Mouse (Mus musculus) hindbrain, embryonic 13.5 days (tissue): Measurements from ENCODE around the gene Sept4. TPM values are rescaled to one million over a fixed set of nuclear protein-coding genes. Genes with fewer than 3 reads are reported as not detected.

Experiments
- ATAC-seq: fragments of 200-750 bp; cut with Nextera tagmentation; 2 replicates; pipeline ENCODE4 v1.8.0; 2017; ENCODE audit warnings: moderate TSS enrichment; ENCODE audit not compliant: low FRiP score
- H3K27ac ChIP-seq: fragments of 300-500 bp; sonication (generic); 2 replicates; pipeline ENCODE4 v1.5.1; 2015; ENCODE audit warnings: inconsistent platforms, mild to moderate bottlenecking, moderate library complexity
- H3K27me3 ChIP-seq: fragments of 300-500 bp; sonication (generic); 2 replicates; pipeline ENCODE4 v1.6.1; 2015; ENCODE audit warnings: mild to moderate bottlenecking, inconsistent platforms
- H3K36me3 ChIP-seq: fragments of 300-500 bp; sonication (generic); 2 replicates; pipeline ENCODE4 v1.6.1; 2015; ENCODE audit warnings: mild to moderate bottlenecking, inconsistent platforms
- H3K4me1 ChIP-seq: fragments of 300-500 bp; sonication (generic); replicated peaks from 2 replicates; pipeline ENCODE4 v1.6.1; 2015; ENCODE audit warnings: inconsistent platforms
- H3K4me2 ChIP-seq: fragments of 300-500 bp; sonication (generic); 2 replicates; pipeline ENCODE4 v1.6.1; 2015; ENCODE audit warnings: inconsistent platforms, mild to moderate bottlenecking, moderate library complexity
- H3K4me3 ChIP-seq: fragments of 300-500 bp; sonication (generic); 2 replicates; pipeline ENCODE4 v1.5.1; 2015; ENCODE audit warnings: mild to moderate bottlenecking, inconsistent platforms
- H3K9ac ChIP-seq: fragments of 300-500 bp; sonication (generic); 2 replicates; pipeline ENCODE4 v1.6.1; 2015; ENCODE audit warnings: mild to moderate bottlenecking, inconsistent platforms
- H3K9me3 ChIP-seq: fragments of 300-500 bp; sonication (generic); 2 replicates; pipeline ENCODE4 v1.6.1; 2016; ENCODE audit warnings: inconsistent platforms
- WGBS: fragments of 180-500 bp; shearing (Covaris S2); methylation state at CpG from one replicate; pipeline ENCODE4 v1.1.7; 2015; 5-methylcytosine and 5-hydroxymethylcytosine counted together
- polyA plus RNA-seq: library from polyadenylated mRNA; unstranded; fragments of >200 nt; fragmentation: Nextera tagmentation; extraction: Ambion mirVana; gene quantifications from 2 replicates; pipeline ENCODE4 v1.2.1, GENCODE M21; 2015

The Sept4 gene
- polyA plus RNA-seq, 1 experiment from 2014 or later: 22.4 TPM

DNA sequence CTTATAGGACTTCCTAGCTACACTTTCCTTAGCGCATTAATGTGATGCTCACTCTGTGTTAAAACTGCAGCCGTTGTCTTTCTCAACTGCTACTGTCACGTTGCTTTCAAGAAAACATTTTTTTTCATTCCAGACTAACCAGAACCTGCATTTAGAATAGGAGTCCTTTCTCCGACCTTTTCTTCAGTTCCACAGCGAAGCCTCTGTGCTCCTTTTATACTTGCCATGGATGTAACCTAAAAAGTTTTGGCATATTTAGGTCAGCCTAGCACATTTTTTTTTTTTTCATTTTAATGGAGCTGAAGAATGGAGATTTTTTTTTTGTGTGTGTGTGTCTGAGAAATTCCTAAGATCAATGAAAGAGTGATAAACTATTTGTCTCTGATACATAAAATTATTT, 46.8 kb downstream of the Sept4 start:
- Histone ChIP-seq H3K9ac (no peak overlapping the region), H3K27me3 (no peaks in the 10 kb centered on the region), H3K9me3 (0 out of 2 replicates have a peak, but pooled peaks cover 5% of the 10 kb centered on the region), H3K4me2 (no peak overlapping the region), H3K4me1 (no peaks in the 10 kb centered on the region), H3K36me3 (peaks cover 89% of the 10 kb centered on the region), H3K4me3 (no peak overlapping the region), H3K27ac (no peak overlapping the region)
- 92% methylated on average over 5 of the region's 5 CpGs for WGBS
- no peak for ATAC-seq

DNA sequence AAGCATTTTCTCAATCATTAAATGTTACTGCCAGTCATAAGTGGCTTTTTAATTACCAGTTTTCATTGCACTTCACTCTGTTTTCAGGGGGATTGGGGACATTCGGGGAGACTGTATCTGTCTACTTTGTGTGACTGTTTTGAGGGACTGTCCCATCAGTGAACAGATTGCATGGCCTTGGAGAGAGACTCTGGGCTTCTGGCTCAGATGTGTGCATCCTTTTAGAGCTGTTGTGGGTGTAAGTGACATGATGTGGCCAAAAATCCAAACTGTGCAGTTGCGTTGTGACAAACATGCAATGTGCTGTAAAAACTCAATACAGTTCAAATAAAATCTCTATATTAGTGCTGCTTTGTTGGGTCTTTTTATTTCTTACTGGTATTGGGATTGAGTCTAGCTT, 47.2 kb downstream of the Sept4 start:
- H3K27ac ChIP-seq: no peak overlapping the region
- whole genome bisulfite sequencing: 98% methylated on average over 2 of the region's 2 CpGs
- no peak overlapping the region for H3K4me2 ChIP-seq
- no peak overlapping the region for H3K4me3 ChIP-seq
- no peak for ATAC-seq
- peaks cover 85% of the 10 kb centered on the region for H3K36me3 ChIP-seq
- H3K9me3 ChIP-seq: 0 out of 2 replicates have a peak, but pooled peaks cover 5% of the 10 kb centered on the region
- H3K27me3 ChIP-seq: no peaks in the 10 kb centered on the region
- H3K4me1 ChIP-seq: no peaks in the 10 kb centered on the region
- no peak overlapping the region for H3K9ac ChIP-seq

DNA sequence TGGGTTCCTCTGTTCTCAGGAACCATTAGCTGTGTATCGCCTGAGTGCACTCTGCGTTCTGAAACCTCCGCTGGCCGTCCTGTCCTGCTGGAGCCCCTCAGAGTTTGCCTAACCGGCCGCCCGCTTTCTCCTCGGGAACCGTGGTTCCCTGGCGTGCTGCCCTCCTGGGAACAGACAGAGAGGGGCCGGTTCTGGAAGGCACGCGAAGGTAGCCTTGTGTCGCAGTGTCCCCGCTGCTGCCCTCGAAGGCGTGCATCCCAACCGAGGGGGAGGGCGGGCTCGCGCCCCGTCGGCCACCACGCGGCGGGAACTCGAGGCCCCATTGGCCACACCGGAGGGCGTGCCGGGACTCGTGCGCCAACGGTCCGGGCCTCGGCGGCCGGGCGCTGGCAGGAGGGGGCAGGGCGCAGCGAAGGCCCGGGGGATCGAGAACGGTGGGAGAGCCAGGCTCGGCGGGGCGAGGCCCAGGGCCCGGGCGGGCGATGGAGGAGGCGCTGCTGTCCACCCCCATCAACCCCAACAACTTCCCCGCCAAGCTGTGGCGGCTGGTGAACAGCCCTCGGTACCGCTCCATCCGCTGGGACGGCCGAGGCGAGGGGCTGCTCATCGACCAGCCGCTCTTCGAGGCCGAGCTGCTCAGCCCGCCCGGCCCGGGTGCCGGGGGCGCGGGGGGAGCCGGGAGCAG, 48.2 kb downstream of the Sept4 start, which contains the start of gene Hsf5:
Gene Hsf5, plus strand, starts transcription at position 375 of the 685 bp plus-strand sequence.
- WGBS: 88% methylated on average over 68 of the region's 69 CpGs
- H3K27me3 ChIP-seq: no peaks in the 10 kb centered on the region
- ATAC-seq: no peak
- no peaks in the 10 kb centered on the region for H3K4me1 ChIP-seq
- no peak within 1 kb of the TSS for H3K27ac ChIP-seq
- no peak within 1 kb of the TSS for H3K4me2 ChIP-seq
- 0 out of 2 replicates have a peak, but pooled peaks cover 5% of the 10 kb centered on the region for H3K9me3 ChIP-seq
- H3K4me3 ChIP-seq: no peak within 1 kb of the TSS
- H3K9ac ChIP-seq: no peak within 1 kb of the TSS
- H3K36me3 ChIP-seq: peaks cover 79% of the 10 kb centered on the region

DNA sequence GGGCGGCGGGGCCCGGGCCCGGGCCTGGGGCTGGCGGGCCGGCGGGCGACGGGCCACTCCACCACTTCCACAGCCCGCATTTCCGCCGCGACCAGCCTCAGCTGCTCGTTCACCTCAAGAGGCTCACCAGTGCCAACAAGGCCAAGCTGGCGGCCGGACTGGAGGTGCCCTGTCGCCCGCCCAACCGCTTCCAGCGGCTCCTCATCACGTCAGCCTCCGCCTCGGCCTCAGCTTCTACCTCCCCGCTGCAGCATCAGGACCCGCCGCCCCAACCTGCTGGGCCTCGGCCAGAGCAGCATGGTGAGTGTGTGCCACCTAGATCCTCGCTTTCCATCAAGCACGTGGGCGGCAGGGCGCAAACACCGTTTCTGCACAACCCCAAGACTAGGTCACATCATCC, 48.9 kb downstream of the Sept4 start:
- WGBS: 95% methylated on average over 28 of the region's 32 CpGs
- Histone ChIP-seq H3K4me2 (no peak overlapping the region), H3K27me3 (no peaks in the 10 kb centered on the region), H3K9me3 (0 out of 2 replicates have a peak, but pooled peaks cover 5% of the 10 kb centered on the region), H3K27ac (no peak overlapping the region), H3K9ac (no peak overlapping the region), H3K4me3 (no peak overlapping the region), H3K36me3 (peaks cover 79% of the 10 kb centered on the region), H3K4me1 (no peaks in the 10 kb centered on the region)
- no peak for ATAC-seq

DNA sequence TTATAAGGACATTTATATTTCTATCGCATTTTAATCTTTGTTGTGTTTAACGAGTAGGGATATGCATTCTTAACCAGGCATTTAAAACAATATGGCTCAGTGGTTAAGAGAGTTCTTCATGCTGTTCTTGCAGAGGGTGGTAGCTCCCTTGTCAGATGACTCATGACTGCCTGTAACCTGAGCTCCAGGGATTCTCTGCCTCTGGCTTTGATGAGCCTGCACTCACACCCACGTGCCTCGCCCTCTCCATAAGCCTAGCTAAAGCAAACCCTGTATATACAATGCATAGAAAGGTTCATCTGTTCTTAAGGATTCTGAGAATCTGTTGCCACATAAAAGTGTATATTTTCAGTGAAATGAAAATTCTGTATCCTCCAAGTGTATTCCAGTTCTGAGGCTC, 54.5 kb downstream of the Sept4 start:
- H3K9me3 ChIP-seq: no peaks in the 10 kb centered on the region
- H3K4me2 ChIP-seq: no peak overlapping the region
- no peaks in the 10 kb centered on the region for H3K4me1 ChIP-seq
- no peak overlapping the region for H3K9ac ChIP-seq
- no peaks in the 10 kb centered on the region for H3K27me3 ChIP-seq
- peaks cover 57% of the 10 kb centered on the region for H3K36me3 ChIP-seq
- WGBS: 87% methylated on average over 4 of the region's 4 CpGs
- no peak overlapping the region for H3K4me3 ChIP-seq
- H3K27ac ChIP-seq: no peak overlapping the region
- ATAC-seq: no peak

DNA sequence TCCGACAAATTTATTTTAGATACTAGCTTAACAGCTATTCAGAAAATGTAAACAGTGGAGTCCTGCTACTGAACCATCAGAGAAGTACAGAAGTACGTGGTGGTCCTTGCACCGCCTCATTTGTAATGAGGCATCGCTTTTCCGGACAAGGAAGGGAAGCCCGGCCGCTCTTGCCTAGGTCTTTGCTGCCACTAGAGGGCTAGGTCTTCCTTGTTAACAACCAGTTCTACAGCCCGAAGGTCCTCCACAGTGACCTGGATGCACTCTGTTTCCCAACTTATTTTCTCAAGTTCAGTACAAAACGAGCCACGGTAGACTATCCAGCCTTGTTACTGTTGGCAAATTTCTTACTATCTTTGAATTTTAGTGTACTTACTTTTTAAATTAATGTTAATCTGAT, 61.2 kb downstream of the Sept4 start:
- H3K36me3 ChIP-seq: peaks cover 20% of the 10 kb centered on the region
- 38% methylated on average over 10 of the region's 10 CpGs for WGBS
- no peaks in the 10 kb centered on the region for H3K4me1 ChIP-seq
- H3K9ac ChIP-seq: 0 out of 2 replicates have a peak overlapping the region, but pooled peaks have one; percentile 13
- no peak overlapping the region for H3K4me2 ChIP-seq
- H3K27me3 ChIP-seq: no peaks in the 10 kb centered on the region
- H3K4me3 ChIP-seq: no peak overlapping the region
- no peak overlapping the region for H3K27ac ChIP-seq
- H3K9me3 ChIP-seq: no peaks in the 10 kb centered on the region
- no peak for ATAC-seq

DNA sequence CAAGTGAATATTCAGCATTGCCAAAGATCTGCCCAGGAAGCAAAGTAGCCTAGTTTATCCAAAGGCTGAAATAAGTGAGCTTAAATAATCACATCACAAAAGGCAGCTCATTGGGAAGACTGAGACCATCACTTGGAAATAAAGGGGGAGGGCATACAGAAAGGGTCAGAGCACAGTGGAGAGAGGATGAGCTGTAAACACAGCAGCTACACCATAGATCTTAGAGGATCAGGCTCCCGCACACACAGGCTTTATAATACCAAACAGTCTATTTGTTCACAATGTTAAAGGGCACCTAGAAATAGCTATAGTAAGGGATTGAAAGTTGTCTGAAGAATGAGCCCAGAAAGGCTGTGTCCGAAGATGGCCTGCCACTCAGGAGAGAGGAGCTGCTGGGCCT, 70.1 kb downstream of the Sept4 start:
- Histone ChIP-seq H3K27ac (no peak overlapping the region), H3K9me3 (no peaks in the 10 kb centered on the region)
- whole genome bisulfite sequencing: 2% methylated on average over 2 of the region's 2 CpGs

DNA sequence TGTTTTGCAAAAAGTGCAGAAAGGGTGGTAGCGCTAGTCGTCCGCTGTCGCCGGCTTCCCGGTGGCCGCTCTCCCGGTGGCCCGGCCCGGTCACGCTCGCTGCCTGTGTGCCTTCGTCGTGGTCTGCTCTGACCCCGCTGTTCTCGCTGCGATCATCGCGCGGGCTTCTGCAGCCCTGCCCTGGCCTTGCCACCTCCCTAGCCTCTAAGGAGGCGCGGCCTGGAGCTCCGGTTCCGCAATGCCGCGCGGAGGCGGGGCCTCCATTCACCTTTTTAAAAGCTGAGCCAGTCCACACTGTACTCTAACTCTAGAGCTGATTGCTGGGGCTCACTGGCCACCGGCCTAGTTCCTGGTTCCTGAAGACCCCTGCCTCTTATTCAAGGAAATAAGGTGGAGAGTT, 70.5 kb downstream of the Sept4 start:
- Histone ChIP-seq H3K4me1 (peaks cover 10% of the 10 kb centered on the region), H3K9me3 (no peaks in the 10 kb centered on the region), H3K27me3 (no peaks in the 10 kb centered on the region), H3K36me3 (peaks cover 8% of the 10 kb centered on the region), H3K9ac (peak overlapping the region; percentile 78), H3K4me3 (peak overlapping the region; percentile 44), H3K4me2 (peak overlapping the region; percentile 68), H3K27ac (no peak overlapping the region)
- 0 out of 2 replicates have a peak, but pooled peaks have one; percentile 49 for ATAC-seq
- WGBS: 1% methylated on average over 29 of the region's 29 CpGs

More for the DNA sequence above, 70.1 kb downstream of the Sept4 start:
- no peak for ATAC-seq
- H3K4me1 ChIP-seq: peaks cover 10% of the 10 kb centered on the region
- H3K4me2 ChIP-seq: peak overlapping the region; percentile 68
- peak overlapping the region; percentile 78 for H3K9ac ChIP-seq
- H3K36me3 ChIP-seq: peaks cover 10% of the 10 kb centered on the region
- peak overlapping the region; percentile 44 for H3K4me3 ChIP-seq
- H3K27me3 ChIP-seq: no peaks in the 10 kb centered on the region

Other genes starting within 250 kb of the Sept4 start
- gene Ppm1e, start 209.9 kb upstream of the Sept4 start, polyA plus RNA-seq: 22.6 and 22.9 TPM in 2 replicates
- 5.1 and 6.2 TPM in 2 replicates for gene Rad51c, start 163.9 kb upstream of the Sept4 start, polyA plus RNA-seq
- gene Tex14, start 163.8 kb upstream of the Sept4 start, polyA plus RNA-seq: 1.00 and 1.0 TPM in 2 replicates
- not detected in 2 replicates for gene Gm11492, start 2.2 kb upstream of the Sept4 start, polyA plus RNA-seq
- 60.4 and 60.7 TPM in 2 replicates for gene Mtmr4, start 23.3 kb downstream of the Sept4 start, polyA plus RNA-seq
- 0.51 and 0.63 TPM in 2 replicates for gene Hsf5, start 48.3 kb downstream of the Sept4 start, polyA plus RNA-seq
- 0.71 and 0.75 TPM in 2 replicates for gene Rnf43, start 93.8 kb downstream of the Sept4 start, polyA plus RNA-seq
- gene Supt4a, start 168.6 kb downstream of the Sept4 start, polyA plus RNA-seq: 143 and 150 TPM in 2 replicates
- 40.7 and 40.8 TPM in 2 replicates for gene Tspoap1, start 191.6 kb downstream of the Sept4 start, polyA plus RNA-seq
- gene Mpo, start 224.7 kb downstream of the Sept4 start, polyA plus RNA-seq: 0.65 and 1.00 TPM in 2 replicates